Mouse (Mus musculus): ENCODE data around the gene 1700080E11Rik. TPM values are rescaled to one million over a fixed set of nuclear protein-coding genes. Genes with fewer than 3 reads are reported as not detected.

1700080E11Rik gene
- polyA plus RNA-seq, 1 experiment from 2014 or later: not detected

- Histone ChIP-seq H3K36me3 (no peaks in the 10 kb centered on the region), H3K4me1 (no peaks in the 10 kb centered on the region), H3K27ac (no peak overlapping the region), H3K9ac (no peak overlapping the region), H3K27me3 (replicated peaks) (no peaks in the 10 kb centered on the region), H3K4me2 (no peak overlapping the region), H3K9me3 (no peaks in the 10 kb centered on the region), H3K4me3 (replicated peaks) (no peak overlapping the region)
- WGBS: 42% methylated on average over 15 of the region's 15 CpGs
- ATAC-seq (ENCODE audit: insufficient read depth, low FRiP score, low read depth): no peak
Observed at GRCm38 (mm10) chr9:105100807-105101570, 43.9 kb downstream of the 1700080E11Rik start.

Other genes starting within 250 kb of the 1700080E11Rik start
- 95.3 and 97.4 TPM in 2 replicates for gene Mrpl3, start 91.9 kb downstream of the 1700080E11Rik start, polyA plus RNA-seq (2015; fragmentation: Nextera tagmentation; extraction: Ambion mirVana)
- gene Nudt16, start 13.3 kb downstream of the 1700080E11Rik start, polyA plus RNA-seq (2015; fragmentation: Nextera tagmentation; extraction: Ambion mirVana): 20.9 and 21.4 TPM in 2 replicates